Mouse (Mus musculus) forebrain, embryonic 11.5 days (tissue): ENCODE measurements around the gene Arl13a. TPM values are rescaled to one million over a fixed set of nuclear protein-coding genes. Genes with fewer than 3 reads are reported as not detected.
A peak's percentile ranks its signal among the peaks of the same experiment; 100 is the strongest.
"Not testable (repeated sequence)": the region's sequence is repeated elsewhere in the genome, so short reads cannot be mapped to it uniquely, and the experiment has no call there.

Experiments used
- ATAC-seq: fragments of 200-750 bp; cut with Nextera tagmentation; replicated peaks from 2 replicates; pipeline ENCODE4 v1.8.0; 2017; ENCODE audit warnings: moderate TSS enrichment; ENCODE audit not compliant: low FRiP score
- DNase-seq: peaks from one replicate; pipeline ENCODE4 v3.0.0-alpha.2; 2017; ENCODE audit warnings: low spot score
- H3K27ac ChIP-seq: fragments of 300-500 bp; sonication (generic); 2 replicates; pipeline ENCODE4 v1.5.1; 2014; ENCODE audit warnings: low read depth, low read length
- H3K27me3 ChIP-seq: fragments of 300-500 bp; sonication (generic); 2 replicates; pipeline ENCODE4 v1.6.1; 2014; ENCODE audit warnings: mild to moderate bottlenecking, low read length, mixed read lengths; ENCODE audit not compliant: control insufficient read depth, insufficient read depth
- H3K36me3 ChIP-seq: fragments of 300-500 bp; sonication (generic); 2 replicates; pipeline ENCODE4 v1.6.1; 2014; ENCODE audit warnings: mild to moderate bottlenecking, low read length, moderate library complexity, mixed read lengths; ENCODE audit not compliant: control insufficient read depth, insufficient read depth
- H3K4me1 ChIP-seq: fragments of 300-500 bp; sonication (generic); replicated peaks from 2 replicates; pipeline ENCODE4 v1.6.1; 2014; ENCODE audit warnings: low read length, mixed read lengths; ENCODE audit not compliant: control insufficient read depth, insufficient read depth
- H3K4me2 ChIP-seq: fragments of 300-500 bp; sonication (generic); 2 replicates; pipeline ENCODE4 v1.6.1; 2014; ENCODE audit warnings: low read depth, mild to moderate bottlenecking, low read length, moderate library complexity, mixed read lengths; ENCODE audit not compliant: severe bottlenecking
- H3K4me3 ChIP-seq: fragments of 300-500 bp; sonication (generic); 2 replicates; pipeline ENCODE4 v1.5.1; 2014; ENCODE audit warnings: low read depth, low read length
- H3K9ac ChIP-seq: fragments of 300-500 bp; sonication (generic); 2 replicates; pipeline ENCODE4 v1.6.1; 2014; ENCODE audit warnings: low read length
- H3K9me3 ChIP-seq: fragments of 300-500 bp; sonication (generic); 2 replicates; pipeline ENCODE4 v1.6.1; 2016; ENCODE audit warnings: low read length, mixed read lengths; ENCODE audit not compliant: control insufficient read depth
- WGBS: fragments of 180-500 bp; shearing (Covaris S2); extraction: QIAGEN DNeasy Blood & Tissue Kit; methylation state at CpG from one replicate; pipeline ENCODE4 v1.1.7; 2014; 5-methylcytosine and 5-hydroxymethylcytosine counted together
- polyA plus RNA-seq: library from polyadenylated mRNA; unstranded; fragments of >200 nt; fragmentation: Nextera tagmentation; extraction: Ambion mirVana; gene quantifications from 2 replicates; pipeline ENCODE4 v1.2.1, GENCODE M21; 2014

Gene Arl13a
- polyA plus RNA-seq = not detected in 2 replicates

DNA sequence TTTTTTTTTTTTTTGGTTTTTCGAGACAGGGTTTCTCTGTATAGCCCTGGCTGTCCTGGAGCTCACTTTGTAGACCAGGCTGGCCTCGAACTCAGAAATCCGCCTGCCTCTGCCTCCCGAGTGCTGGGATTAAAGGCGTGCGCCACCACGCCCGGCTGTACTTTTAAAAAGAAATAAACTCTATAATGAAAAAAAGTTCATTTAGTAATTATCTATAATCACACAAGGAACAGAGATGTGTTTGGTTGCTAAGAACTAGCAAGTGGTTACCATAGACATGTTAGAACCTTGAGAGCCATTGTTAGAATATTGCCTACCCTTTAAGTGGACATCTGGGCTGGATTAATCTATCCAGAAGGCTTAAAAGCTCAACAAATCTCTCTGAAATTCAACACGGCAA, at the start of gene Arl13a:
Gene Arl13a, plus strand, starts transcription at position 301 of the 400 bp plus-strand sequence.
- H3K9me3 ChIP-seq, H3K27me3 ChIP-seq, DNase-seq, H3K4me3 ChIP-seq, H3K36me3 ChIP-seq, H3K27ac ChIP-seq, H3K9ac ChIP-seq, ATAC-seq, H3K4me2 ChIP-seq, H3K4me1 ChIP-seq: not testable (repeated sequence)
- 93% methylated on average over 8 of the region's 9 CpGs for WGBS

DNA sequence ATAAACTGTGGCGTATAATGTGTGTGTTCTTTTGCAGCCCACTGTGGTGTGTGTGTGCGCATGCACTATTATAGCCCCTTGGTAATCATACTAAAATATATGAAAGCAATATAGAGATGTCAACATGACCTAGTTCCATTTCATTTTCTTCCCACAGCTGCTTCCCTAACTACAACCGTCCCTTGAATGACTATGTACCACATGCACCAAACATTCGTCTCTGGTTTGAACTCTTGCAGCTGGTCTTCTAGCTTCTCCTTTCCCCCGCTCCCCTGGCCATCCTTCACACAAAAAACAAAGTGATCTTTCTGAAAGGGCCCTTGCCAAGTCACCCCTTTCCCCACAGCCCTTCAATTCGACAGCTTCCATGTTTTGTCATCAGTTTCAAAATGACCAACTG, 47.3 kb upstream of the Arl13a start:
- peaks cover 2% of the 10 kb centered on the region; the same call in 1 of the 2 replicates for H3K27me3 ChIP-seq
- no peaks in the 10 kb centered on the region for H3K4me1 ChIP-seq

DNA sequence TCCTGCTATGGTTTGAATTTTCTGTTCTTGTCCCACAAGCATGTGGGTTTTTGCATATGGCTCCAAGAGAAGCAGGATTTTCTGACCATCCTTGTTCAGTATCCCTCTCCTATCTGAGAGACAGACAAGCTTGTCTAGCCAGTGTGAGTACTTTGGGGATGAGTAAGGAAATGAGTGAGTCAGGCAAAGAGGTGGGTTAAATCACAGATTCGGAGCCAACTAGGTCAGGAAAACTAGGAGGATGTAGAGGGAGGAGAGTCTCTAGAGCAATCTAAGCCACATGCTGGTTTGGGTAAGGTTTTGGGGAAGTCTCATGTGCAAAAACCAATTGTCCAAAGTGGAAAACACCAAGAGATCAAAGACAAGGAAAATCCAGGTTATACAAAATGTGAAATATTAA, 45.8 kb upstream of the Arl13a start:
- H3K27ac ChIP-seq = no peak overlapping the region
- ATAC-seq = no peak
- no peak overlapping the region for H3K4me3 ChIP-seq
- H3K4me1 ChIP-seq = no peaks in the 10 kb centered on the region
- DNase-seq = no peak
- peaks cover 2% of the 10 kb centered on the region; the same call in 1 of the 2 replicates for H3K27me3 ChIP-seq
- no peaks in the 10 kb centered on the region for H3K36me3 ChIP-seq
- WGBS = 76% methylated on average over 1 of the region's 1 CpGs
- H3K9ac ChIP-seq = no peak overlapping the region
- no peaks in the 10 kb centered on the region for H3K9me3 ChIP-seq
- no peak overlapping the region for H3K4me2 ChIP-seq

More for the DNA sequence above, 47.3 kb upstream of the Arl13a start:
- Histone ChIP-seq H3K9me3 (no peaks in the 10 kb centered on the region), H3K9ac (no peak overlapping the region), H3K36me3 (no peaks in the 10 kb centered on the region), H3K4me2 (no peak overlapping the region), H3K4me3 (no peak overlapping the region), H3K27ac (no peak overlapping the region)
- 85% methylated on average over 6 of the region's 6 CpGs for WGBS
- no peak for ATAC-seq
- DNase-seq = no peak

DNA sequence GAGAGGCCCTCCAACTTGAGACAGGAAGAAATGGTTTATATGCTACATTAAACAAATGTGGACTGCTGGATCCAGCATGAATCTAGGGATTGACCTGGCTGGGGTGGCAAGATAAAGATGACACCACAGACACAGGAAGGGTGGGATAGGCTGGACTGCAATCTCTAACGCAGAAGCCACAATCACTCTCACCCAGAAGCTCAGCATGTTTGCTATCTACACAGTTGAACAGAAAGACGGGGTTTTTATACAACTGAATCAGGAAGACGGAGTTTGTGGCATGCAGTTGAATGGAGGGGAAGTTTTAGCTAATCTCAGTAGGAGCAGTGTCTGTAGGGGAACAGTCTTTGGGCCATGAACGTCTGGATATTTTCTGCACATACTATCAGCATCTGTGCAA, 45.3 kb upstream of the Arl13a start:
- no peak overlapping the region for H3K27ac ChIP-seq
- 82% methylated on average over 4 of the region's 4 CpGs for WGBS
- DNase-seq = no peak
- no peaks in the 10 kb centered on the region for H3K36me3 ChIP-seq
- H3K27me3 ChIP-seq = peaks cover under 1% of the 10 kb centered on the region; the same call in 1 of the 2 replicates
- H3K4me1 ChIP-seq = no peaks in the 10 kb centered on the region
- no peak overlapping the region for H3K4me3 ChIP-seq
- ATAC-seq = no peak
- H3K9me3 ChIP-seq = no peaks in the 10 kb centered on the region
- no peak overlapping the region for H3K4me2 ChIP-seq
- H3K9ac ChIP-seq = no peak overlapping the region

DNA sequence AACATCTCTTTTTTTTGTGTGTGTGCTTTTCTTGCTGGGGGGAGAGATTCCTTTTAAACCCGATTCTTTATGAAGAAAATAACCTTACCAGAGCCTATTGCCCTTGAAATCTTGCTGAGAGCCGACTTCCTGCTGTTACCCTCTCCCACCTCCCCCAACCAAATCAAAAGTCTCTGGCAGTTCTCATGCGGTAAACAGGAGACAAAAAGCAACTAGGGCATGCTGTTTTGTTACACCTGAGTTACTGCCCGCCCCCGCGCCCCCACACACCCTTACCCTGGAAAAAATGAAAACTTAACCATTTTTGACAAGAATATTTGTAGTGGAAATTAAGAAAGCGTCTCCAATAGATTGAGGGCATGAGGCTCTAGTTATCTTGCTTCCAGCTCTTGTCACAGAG, 29.1 kb upstream of the Arl13a start:
- Histone ChIP-seq H3K9me3 (no peaks in the 10 kb centered on the region), H3K4me1 (no peaks in the 10 kb centered on the region), H3K4me3 (no peak overlapping the region), H3K27ac (no peak overlapping the region), H3K4me2 (no peak overlapping the region), H3K27me3 (peaks cover 3% of the 10 kb centered on the region), H3K36me3 (no peaks in the 10 kb centered on the region), H3K9ac (no peak overlapping the region)
- DNase-seq (no peak), ATAC-seq (no peak)
- WGBS = 51% methylated on average over 7 of the region's 7 CpGs

DNA sequence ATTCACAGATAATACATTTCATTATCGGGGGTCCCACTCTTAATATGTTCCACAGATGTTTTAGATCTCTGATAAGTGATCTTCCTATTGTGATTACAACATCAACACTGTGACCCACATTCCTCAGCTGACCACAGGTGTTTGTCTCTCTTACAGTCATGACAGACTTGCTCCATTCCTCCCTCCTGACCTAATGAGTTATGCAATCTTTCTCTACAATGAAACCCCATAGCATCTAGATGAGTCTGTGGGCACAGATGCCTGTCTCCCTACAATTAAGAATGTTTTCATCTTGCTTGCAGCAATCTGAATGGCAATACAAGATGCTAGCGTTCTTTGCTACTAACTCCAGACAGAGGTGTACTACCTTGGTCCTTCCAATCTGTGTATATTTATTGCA, 26.9 kb upstream of the Arl13a start:
- H3K27me3 ChIP-seq = peaks cover 3% of the 10 kb centered on the region
- no peak for DNase-seq
- H3K4me2 ChIP-seq = no peak overlapping the region
- 93% methylated on average over 2 of the region's 2 CpGs for WGBS
- no peaks in the 10 kb centered on the region for H3K4me1 ChIP-seq
- no peaks in the 10 kb centered on the region for H3K36me3 ChIP-seq
- no peak overlapping the region for H3K4me3 ChIP-seq
- ATAC-seq = no peak
- no peaks in the 10 kb centered on the region for H3K9me3 ChIP-seq
- H3K27ac ChIP-seq = no peak overlapping the region
- H3K9ac ChIP-seq = no peak overlapping the region

DNA sequence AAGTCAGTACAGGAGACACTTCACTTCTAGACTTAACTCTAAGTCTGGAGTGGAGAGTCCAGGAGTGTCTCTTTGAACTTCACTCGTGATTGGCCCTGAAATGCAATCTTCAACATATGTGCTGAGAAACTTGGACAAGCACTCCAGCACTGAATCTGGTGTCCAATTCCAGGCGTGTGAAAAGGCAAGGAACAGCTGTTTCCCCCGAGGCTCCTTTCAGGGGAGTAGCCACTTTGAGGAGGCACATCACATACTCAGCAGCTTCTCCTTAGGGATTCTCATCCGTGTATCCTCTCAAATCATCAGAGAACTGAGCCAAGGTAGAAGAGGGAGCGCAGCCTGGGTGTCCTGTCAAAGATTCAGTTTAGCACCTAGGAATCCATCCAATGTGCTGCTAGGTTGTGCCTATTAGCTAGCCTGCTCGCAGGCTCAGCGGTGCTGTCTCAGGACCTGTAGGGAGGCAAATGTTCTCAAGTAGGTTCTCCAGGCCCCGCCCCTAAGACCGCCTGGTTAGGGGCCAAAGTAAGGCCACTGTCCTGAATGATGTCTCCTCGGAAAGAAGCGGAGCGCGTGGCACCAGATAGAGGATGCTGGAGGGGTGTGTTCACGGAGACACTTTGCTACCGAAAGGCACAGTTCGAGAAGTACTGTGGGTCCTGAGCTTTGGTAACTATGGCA, 25.1 kb upstream of the Arl13a start, which contains the start of gene Xkrx:
Gene Xkrx, minus strand, starts transcription at position 34 of the 678 bp plus-strand sequence.
- H3K4me1 ChIP-seq = no peaks in the 10 kb centered on the region
- WGBS = 31% methylated on average over 16 of the region's 16 CpGs

DNA sequence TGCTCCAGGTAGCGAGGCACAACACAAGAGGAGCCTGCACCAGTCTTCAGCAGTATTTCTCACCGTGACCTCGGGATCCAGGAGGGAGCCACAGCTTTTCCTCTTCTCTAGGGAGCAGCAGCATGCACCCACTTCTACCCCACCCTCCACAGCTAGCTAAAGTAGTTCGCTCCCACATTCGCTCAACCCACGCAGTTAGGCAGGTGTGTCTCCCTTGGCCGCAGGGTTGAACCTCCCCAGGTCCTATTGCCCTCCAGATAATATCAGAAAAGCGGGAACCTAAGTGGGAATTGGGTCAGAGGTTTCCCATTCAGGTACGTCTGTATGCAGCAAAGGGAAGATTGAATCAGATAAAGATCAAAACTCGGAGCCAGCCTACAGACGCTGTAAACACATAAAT, 24.5 kb upstream of the Arl13a start:
- DNase-seq (no peak), ATAC-seq (no peak)
- Histone ChIP-seq H3K27ac (no peak overlapping the region), H3K27me3 (peaks cover 3% of the 10 kb centered on the region), H3K9me3 (no peaks in the 10 kb centered on the region), H3K4me2 (peak overlapping the region; percentile 47), H3K4me1 (no peaks in the 10 kb centered on the region), H3K4me3 (peak overlapping the region; percentile 15; the same call in 1 of the 2 replicates), H3K36me3 (no peaks in the 10 kb centered on the region), H3K9ac (peak overlapping the region; percentile 2; the same call in 1 of the 2 replicates)
- 29% methylated on average over 11 of the region's 11 CpGs for WGBS

More for the DNA sequence above, 25.1 kb upstream of the Arl13a start, which contains the start of gene Xkrx:
- DNase-seq = no peak
- peaks cover 3% of the 10 kb centered on the region for H3K27me3 ChIP-seq
- no peaks in the 10 kb centered on the region for H3K9me3 ChIP-seq
- peak within 1 kb of the TSS; percentile 47 for H3K4me2 ChIP-seq
- H3K36me3 ChIP-seq = no peaks in the 10 kb centered on the region
- no peak for ATAC-seq
- H3K9ac ChIP-seq = peak within 1 kb of the TSS; percentile 2; the same call in 1 of the 2 replicates
- peak within 1 kb of the TSS; percentile 15; the same call in 1 of the 2 replicates for H3K4me3 ChIP-seq
- H3K27ac ChIP-seq = no peak within 1 kb of the TSS

DNA sequence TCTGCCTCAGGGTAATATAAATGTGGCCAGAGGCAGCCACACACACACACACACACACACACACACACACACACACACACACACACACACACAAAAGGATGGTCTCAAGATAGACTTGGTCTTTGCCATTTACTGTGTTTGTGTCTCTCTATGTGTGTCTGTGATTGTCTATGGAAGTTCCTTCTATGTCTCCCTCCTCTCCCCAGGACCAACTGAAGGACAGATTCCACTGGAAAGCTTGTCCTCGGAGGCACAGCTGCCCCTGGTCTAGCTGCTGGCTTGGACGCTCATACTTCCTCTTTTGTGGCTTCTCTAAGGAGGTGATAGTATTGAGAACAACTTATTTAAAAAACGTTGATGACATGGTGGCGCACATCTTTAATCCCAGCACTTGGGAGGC, 23.8 kb upstream of the Arl13a start:
- H3K27me3 ChIP-seq = peaks cover 3% of the 10 kb centered on the region
- no peak for ATAC-seq
- WGBS = 46% methylated on average over 4 of the region's 4 CpGs
- H3K9ac ChIP-seq = no peak overlapping the region
- H3K4me2 ChIP-seq = no peak overlapping the region
- no peaks in the 10 kb centered on the region for H3K36me3 ChIP-seq
- no peak overlapping the region for H3K27ac ChIP-seq
- H3K9me3 ChIP-seq = no peaks in the 10 kb centered on the region
- H3K4me3 ChIP-seq = no peak overlapping the region
- no peak for DNase-seq
- no peaks in the 10 kb centered on the region for H3K4me1 ChIP-seq
